Mouse (Mus musculus) 3134 (cell line): ENCODE measurements at regions not wholly inside any gene's neighbourhood (a gene's known extent, or its start where the extent isn't known, plus 50 kb on each side); places are given as distances from the start of the nearest gene placed in this dataset.
A peak's percentile ranks its signal among the peaks of the same experiment; 100 is the strongest.
"Not testable (repeated sequence)": the region's sequence is repeated elsewhere in the genome, so short reads cannot be mapped to it uniquely, and the experiment has no call there.

Experiments used
- DNase-seq: peaks from one replicate; pipeline ENCODE4 v3.0.0-alpha.2; 2011; ENCODE audit warnings: low spot score; ENCODE audit not compliant: insufficient read length; ENCODE audit errors: extremely low read depth

DNA sequence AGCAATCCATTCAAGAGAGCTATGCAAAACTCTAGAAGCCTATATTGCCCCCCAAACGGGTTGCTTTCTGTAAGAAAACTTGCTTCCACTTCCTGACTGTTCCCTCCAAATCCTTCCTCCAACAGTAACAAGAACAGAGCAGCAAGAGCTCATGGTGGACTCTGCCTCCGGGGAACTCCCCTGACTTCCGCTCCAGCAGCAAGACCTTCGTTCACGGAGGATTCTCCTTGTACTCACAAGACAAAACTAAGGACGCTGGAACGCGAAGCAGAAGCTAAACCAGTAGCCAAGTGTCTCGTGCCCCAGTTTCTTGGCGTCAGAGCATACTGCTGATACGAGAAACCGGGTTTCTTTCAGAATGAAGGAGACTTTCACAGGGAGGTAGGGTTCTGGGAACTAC lies 50.7 kb downstream of the H2al2a start:
- no peak for DNase-seq

DNA sequence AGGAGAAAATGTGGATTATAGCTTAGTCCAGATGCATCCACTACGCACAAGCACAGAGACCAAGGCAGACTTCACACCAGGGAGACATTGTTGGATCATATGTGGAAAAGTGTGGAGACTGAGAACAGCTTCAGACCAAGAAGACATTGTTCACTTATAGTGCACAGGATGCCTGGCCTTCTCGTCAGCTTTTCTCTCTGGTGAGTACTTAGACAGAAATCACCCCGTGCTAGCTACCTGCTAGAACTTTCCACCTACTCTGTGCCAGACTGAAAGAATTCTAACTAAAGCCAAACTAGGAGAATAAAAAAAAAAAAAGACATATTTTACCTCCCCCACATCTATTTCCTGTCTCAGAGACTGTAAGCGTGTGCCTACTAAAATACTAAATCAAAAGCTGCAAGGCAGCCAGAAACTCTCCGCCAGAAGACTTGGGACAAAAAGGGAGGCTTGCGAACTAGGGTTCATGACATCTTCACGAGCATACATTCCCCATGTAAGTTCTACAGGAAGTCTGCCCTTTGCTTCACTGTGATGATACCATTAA lies 51.3 kb downstream of the H2al2a start:
- no peak for DNase-seq

DNA sequence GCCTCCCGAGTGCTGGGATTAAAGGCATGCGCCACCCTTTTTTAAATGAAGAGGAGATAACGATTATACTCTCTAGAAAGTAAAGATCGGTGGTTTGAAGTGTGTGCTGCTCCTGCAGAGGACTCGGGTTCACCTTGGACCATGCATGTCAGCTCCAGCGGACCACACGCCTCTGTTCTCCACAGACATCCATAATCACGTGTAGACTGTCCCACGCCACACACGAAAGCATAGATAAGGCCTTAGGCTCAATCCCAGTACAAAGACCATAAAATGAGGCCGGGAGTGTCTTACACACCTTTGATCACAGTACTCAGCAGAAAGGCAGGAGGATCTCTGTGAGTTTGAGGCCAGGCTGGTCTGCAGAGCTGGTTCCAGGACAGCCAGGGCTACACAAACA lies 53.3 kb downstream of the H2al2a start:
- no peak for DNase-seq

DNA sequence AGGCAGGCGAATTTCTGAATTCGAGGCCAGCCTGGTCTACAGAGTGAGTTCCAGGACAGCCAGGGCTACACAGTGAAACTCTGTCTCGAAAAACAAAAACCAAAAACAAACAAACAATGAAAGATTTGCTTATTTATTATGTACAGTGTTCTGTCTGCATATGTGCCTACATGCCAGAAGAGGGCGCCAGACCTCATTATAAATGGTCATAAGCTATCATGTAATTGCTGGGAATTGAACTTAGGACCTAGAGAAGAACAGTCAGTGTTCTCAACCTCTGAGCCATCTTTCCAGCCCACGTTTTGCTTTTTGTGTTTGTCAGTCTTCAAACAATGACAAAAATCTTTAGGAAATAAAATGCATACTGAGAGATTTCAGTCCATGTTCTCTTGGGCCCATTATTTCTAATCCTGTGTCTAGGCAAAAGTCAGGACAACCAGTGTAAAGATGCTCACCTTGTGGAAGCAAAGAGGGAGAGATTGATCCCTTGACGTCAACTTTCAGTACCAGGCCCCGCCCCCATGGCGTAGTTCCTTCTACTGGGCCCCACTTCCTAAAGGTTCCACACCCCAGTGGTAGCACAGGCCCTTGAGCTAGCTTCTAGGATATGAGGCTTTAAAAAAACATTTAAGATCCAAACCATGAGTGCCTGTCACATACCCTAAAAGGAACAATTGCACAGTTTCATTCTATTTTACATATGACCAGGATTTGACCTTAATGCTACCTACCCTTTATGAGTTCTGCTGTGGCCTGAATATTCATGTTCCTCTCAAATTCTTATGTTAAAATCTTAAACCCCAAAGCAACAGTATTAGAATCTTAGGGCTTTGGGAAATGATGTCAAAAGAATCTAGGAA lies 54.0 kb downstream of the H2al2a start:
- DNase-seq, result peak; percentile 7

DNA sequence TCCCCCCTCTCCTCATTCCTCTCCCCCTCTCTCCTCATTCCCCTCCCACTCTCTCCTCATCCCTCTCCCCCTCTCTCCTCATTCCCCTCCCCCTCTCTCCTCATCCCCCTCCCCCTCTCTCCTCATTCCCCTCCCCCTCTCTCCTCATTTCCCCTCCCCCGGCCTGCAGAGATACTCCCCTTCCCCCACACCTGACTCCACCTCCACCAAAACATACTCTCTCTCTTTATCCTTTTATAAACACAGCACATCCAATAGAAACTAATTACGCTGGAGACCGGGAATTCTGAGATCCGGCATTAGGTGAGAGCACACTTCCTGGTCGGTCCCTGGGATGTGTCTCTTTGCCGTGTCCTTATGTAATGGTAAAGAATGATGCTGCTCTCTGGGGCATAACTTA lies 54.8 kb downstream of the H2al2a start:
- no peak for DNase-seq

DNA sequence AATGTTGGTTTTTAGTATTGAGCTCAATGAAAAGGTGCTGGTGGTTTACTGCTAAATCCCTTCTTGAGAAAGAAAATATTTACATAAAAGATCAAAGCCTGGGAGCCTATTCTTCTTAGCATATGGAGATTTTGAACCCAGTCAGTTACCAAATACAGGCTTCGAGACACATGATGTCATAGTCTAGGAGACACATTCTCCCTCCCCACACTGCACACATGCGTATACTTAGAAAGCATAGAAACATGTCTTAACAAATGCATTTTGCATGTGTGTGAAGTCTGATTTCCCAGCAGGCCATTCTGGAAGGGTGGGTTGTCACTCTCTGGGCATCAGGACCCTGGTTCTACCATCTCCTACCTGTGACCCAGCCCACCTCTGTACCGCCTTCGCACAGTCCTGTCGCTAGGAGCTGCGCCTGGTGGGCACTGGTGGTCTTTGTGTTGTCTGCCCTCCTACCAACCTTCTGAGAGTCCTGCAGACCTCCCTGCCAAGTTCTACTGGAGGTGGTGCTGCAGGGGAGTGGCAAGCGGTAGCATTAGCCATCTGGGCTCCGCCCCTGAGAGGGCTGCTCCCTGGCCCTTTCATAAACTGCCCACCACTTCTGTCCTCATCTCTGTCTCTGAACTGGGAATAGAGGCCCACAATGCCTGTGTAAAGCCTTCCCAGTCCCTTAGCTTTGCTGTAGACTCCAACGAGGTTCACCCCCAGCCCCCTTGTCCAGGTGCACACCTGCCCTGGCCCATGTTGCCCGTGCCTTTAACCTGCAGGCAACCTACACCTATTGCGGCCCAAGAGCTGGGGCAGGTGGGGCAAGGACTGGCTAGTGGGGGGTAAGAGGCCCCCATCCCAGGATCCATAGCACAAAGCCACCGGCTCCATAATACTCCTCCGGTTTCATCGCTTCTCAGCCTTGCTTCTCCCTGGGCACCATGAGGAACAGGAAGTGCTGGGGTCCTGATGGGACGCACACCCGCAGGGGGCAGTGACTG lies 56.6 kb downstream of the H2al2a start:
- DNase-seq, result not testable (repeated sequence)

DNA sequence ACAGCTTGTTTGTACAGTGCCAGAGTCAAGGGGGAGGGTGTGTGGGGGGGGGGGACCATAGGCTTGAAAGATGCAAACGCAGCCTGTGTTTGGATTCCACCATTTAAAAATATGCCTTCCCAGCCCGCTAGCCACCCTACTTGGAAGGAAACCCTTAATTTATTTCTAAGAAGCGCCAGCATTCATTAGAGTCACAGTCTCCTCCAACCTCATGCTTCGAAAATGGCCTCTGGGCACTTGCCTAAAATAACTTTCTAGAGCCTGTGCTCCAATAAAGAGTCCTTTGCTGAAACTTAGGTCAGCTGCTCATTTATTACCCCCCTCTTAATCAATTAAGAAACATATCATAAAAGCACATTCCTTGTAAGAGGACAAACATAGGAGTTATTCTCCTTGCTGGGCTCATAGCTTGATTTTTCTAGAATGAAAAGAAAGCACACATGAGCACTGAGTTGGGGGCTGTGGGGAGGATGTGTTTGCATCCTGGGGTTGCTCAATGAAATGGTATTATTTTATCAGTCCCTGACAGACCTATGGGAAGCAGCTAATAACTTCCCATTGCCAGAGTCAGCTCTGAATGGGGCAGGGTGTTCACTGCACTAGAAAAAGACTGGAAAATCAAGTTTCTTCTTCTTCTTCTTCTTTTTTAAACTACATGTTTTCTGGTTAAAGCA lies 57.4 kb downstream of the H2al2a start:
- DNase-seq, result no peak

DNA sequence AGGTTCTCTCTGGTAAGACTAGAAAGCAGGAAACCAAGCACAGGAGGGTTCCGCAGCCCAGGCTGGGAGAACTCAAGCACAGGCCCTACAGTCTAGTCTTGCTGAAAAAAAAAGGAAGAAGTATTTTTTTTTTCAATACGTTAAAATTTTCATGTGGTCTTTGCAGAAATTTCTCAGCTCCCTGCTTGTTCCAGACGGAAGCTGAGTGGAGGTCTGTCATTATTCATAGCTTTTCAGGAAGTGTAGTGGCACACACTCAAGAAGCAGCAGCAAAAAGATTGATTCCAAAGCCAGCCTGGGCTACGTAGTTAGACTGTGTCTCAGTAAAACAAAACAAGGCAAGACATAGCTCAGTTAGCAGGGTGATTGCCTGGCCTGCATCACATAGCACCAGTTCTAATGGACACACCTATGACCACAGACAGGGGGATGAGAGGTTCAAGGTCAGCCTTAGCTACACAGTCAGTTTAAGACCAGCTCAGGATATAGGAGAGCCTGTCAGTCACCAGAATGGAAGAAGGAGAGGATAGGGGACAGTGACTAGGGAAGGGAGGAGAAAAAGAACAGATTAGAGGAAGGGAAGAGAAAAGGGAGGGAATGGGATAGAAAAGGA lies 60.1 kb downstream of the H2al2a start:
- no peak for DNase-seq

DNA sequence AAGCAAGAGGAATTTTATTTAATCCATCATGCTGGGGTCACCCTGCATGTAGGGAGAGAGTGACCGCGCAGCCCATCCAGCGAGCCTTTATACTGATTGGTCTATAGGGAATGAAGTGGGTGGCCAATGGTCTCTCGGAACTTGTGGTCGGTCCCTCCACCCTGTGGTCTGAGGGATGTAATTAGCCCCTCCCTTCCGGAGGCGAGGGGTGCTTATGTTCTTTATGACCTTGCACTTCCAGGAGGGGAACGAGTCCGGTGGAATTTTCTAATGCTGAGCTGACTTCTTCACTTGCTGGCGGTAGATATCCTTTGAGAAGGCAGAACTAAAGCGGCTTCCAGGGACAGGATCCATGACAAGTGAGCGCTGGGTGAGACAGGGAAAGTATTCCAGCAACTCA lies 60.8 kb downstream of the H2al2a start:
- DNase-seq, result no peak

DNA sequence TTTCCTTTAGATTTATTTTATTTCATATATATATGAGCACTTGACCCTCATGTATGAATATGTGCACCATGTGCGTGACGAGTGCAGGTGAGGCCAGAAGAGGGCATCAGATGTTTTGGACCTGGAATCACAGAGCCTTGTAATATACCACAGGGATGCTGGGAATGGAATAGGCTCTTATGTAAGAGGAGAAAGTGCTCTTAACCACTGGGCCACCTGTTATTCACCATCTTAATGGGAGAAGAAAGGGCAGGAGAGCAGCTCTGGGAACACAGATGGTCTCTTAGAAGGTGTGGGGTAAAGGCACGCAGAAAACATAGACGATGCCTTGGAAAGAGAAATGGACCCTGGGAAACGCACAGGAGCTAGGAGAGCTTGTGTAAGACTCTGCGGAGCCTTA lies 61.3 kb downstream of the H2al2a start:
- no peak for DNase-seq

DNA sequence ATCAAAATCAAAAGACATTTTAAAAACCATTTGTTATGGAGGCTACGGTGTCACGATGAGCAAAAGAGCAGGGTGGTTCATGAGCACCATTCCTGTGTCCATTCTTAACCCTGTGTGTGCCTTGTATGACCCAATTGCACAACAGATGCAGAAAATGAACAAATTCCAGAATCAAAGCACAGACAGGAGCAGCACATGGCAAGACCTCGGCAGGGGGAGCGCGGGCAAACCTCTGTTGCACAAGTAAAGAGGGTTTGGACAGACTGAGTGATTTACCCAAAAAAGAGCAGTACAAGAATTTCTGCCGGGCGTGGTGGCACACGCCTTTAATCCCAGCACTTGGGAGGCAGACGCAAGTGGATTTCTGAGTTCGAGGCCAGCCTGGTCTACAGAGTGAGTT lies 62.1 kb downstream of the H2al2a start:
- DNase-seq, result no peak

DNA sequence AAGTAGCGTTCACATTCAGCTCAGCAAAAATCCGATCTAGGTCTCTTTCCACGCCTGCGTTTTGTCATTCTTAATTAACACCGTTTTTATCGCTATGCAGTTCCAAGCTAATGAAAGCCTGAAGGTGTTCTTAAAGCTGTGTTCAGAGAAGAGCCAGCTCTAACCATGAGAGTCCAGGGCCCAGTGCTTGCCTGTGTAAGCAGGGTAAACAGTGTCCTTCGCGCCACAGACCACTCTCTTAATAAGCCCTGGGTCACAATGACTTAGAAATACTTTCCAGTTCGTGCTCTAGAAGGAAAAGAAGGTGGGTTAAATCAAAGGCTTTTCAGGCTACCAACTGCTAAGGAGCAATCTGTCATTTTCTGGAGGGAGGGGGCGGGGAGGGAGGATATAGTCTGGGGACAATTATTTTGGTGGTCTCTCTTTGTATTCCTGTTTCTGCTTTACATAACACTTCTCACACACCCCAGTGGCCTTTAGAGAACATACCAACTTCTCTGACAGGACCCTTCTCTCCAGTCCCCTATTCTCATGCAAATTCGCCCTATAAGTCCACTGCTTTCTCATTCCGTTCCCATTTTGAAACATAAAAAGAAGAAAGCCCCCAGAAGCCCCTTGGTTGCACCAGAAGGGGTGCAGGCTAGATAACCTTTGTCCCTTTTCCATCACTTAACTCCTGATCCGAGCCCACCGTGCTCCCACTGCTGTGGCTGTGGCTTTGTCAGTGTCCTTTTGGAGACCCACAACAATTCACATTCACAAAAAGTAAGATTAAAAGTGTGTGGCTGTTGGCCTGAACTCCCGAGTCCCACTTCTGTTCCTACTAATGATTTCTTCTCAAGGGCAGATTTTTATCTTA lies 63.6 kb downstream of the H2al2a start:
- DNase-seq, result no peak

DNA sequence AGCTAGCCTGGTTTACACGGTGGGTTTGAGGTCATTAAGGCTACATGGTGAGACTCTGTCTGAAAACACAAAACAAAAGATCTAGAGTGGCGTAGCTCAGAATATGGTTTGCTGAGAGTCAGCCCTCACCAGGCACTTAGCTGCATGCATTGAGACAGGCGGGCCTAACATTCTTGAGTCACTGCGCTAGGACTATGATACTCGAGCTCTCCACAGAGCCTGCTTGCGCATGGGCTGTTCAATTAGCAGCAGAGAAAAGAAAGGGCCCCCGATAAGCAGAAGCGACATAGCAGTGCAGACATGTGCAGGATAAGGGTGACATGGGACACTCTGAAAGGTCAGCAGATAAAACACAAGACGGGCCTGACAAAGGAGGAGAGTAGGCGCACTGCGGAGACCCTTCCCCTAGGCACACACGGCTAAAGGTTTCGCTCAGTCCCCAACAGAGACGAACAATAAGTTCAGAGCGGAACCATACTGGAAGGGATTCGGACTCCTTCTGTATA lies 64.3 kb downstream of the H2al2a start:
- no peak for DNase-seq

DNA sequence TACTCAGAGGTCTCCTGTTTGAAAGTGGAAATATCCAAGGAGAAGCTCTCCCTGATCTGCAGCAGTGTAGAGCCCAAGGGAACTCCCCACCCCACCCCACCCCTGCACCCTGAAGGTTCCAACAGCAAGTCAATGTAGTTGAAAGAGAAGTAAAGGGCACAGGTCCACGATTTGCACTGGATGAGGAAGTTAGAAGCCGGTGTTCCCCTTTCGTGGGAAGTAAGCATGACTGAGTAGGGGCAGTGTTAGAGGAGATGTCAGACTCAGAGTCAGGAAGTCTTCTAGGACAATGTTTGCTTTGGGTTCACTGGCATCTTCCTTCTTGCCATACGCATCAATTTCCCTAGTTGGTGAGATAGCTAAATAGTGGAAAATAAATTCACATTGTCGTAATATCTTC lies 64.9 kb downstream of the H2al2a start:
- no peak for DNase-seq

DNA sequence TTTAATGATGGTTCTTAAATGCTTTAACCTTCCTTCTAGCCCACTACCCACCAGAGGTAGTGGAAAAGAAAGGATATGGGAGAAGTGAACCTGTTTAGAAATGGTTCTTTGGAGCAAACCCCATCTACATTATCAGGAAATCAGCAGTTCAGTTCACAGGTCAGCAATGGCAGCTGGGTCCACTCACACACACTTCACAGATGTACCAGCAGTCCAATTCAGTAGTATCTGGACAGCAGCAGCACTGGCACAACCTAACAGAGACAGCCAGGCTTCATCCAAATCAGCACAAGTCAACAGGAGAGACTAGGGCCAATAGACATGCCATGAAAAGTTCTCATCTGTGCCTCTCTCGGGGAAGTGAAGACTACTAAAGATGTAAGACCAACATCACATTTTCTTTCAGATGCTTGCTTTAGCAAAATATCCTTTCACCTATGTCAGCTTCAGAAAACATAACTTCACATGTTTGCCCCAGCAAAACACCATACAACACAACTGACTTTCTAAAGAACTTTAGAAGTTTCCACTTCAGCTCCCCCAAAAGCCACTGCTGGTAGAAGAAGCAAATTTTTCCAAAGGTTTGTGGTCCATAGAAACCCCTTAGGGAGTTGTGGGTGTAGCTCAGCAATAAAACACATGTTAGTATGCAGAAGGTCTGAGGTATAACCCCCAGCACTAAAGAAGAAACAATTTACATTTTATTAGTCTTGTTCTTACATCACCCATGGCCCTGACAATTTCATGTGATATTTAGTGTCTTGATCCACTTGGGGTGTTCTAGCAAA lies 77.7 kb downstream of the H2al2a start:
- no peak for DNase-seq

DNA sequence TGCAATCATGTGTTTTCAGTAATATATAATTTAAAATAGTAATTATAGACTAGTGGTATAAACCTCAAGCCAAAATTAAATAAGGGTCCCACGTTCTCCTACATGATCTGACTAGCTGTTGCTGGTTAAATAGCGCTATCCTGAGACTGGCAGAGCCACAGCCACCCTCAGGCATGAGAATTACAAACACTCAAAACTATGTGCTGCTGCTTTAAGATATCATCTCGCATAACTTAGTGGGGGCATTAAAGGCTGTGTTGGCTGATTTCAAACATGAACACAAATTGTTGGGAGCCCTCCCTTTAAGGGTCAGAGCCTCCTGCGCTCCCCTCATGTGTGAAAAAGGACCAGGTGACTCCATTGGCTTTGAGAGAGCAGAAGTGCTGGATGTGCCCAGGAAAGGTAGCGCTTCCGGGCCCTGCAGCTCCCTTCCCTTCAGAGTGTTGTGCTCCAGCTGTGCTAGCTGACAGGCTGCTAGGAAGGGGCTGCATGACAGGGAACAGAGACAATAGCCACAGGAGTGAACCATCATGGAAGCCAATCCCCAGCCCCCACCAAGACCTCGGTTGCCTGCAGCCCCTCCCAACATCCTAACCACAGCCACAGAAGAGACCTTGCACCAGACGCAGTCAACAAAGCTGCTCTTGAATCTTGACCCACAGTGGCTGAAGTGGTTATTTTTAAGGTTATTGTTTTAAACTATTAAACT lies 79.4 kb downstream of the H2al2a start:
- DNase-seq, result no peak

DNA sequence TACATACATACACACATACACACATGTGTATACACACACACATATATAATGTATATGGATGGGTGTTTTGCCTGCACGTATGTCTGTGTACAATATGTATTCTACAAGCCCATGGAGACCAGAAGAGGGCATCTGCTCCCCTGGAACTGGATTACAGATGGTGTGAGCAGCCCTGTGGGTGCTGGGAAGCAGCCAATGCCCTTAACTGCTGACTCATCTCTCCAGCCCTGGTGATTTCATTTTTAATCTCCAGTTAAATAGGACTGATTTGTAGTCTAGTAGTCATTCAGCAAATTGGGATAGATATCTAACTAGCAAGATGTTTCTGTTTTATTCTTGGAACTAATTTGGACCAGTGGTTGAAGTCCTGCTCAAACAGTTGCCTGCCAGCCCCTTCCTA lies 94.1 kb downstream of the H2al2a start:
- peak; percentile 16 for DNase-seq

DNA sequence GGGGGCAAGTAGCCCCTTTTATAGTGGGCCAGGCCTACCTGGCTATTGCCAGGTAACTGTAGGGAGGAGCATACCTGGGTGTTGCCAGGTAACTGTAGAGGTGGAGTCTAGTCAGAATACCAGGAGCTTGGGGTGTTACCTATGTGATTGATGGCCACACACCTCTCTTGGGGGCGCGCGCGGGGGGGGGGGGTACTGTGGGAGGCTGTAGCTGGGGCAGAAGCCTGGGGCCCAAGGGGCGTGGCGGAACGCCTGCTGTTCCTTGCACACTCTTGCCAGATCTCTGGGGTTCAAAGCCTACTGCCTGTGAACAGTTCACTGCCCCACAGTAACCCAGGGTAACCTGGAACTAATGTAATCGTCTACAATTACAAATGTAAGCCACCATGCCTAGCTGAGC lies 96.6 kb downstream of the H2al2a start:
- DNase-seq, result no peak
